Mouse (Mus musculus) cerebellum, postnatal 14 days (tissue): Measurements from ENCODE around the gene Gm17657.
"Not testable (repeated sequence)": the region's sequence is repeated elsewhere in the genome, so short reads cannot be mapped to it uniquely, and the experiment has no call there.

Experiments used
- DNase-seq, 2 experiments: peaks; one replicate each; pipeline ENCODE4 v3.0.0; 2021; ENCODE audit warnings: mixed read lengths in 2 of 2

Gm17657 gene

GRCm38 (mm10) chr17:29544064-29544463 lies 5.4 kb downstream of the Gm17657 start:
- no peak for DNase-seq

DNA sequence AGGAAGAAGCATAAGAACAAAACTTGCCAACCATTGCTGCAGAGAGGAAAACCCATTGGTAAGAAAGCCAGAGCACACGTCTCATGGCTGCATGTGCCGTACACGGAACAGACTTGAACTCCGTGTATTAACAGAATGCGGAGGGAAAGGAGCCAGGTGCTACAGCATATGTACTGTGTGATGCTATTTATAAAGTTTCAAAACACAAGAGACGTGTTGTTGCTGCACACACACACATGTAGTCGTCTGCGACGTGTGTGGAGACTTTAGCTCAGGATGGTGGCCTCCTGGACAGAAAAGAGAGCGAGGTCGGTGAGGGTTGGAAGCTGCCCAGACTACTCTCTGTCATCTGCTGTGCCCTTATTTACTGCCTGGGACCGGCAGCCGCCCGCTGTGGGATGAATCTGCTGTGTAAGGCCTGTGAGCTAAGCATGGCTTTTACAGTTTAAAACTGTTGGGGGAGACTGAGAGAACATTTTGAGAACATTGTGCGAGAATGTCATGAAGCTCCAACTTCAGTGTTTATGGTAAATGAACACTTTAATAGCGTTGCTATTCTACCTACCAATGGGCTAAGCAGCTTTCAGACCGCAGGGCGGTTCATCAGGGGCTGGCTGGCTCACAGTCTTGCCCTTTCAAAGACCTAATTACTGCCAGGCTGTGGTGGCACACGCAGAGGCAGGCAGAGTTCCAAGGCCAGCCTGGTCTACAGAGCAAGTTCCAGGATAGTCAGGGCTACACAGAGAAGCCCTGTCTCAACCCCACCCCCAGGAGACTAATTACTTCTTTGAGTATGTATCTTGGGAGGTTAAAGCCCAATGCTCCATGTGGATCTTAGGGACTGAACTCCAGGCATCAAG lies 6.4 kb downstream of the Gm17657 start:
- peak; percentile 40 to 65 for DNase-seq

GRCm38 (mm10) chr17:29541419-29541818 lies 8.0 kb downstream of the Gm17657 start:
- peak; percentile 81 to 85 for DNase-seq

DNA sequence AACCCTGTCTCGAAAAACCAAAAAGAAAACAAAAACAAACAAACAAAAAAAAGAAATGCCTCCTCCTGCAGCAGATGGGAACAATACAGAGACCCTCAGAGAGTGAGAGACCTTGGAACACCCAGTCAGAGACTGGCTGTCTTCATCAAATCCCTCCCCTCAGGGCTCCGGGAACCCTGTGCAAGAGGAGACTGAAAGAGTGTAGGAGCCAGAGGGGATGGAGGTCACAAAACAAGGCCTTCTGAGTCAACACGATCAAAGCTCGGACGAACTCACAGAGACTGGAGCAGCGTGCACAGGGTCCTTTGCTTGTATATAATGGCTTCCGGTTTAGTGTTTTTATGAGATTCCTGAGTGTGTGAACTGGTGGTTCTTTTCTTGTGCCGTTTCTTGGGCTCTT lies 9.0 kb downstream of the Gm17657 start:
- no peak for DNase-seq

DNA sequence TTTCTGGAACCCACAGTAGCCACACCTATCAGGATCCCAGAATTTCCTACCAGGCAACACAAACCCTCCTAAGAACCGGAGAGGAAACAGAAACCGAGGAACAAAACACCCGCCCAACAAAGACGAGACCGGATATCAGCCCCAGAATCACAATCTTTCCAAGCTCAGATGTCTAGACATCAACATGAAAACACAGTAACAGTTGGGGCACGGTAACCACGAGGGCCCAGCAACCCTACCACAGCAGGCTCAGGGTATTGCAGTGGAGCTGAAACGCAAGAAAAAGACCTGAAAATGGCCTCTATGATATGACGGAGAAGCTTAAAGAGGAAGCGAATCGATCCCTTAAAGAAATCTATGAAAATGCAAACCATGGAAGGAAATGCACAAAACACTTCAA lies 15.6 kb downstream of the Gm17657 start:
- DNase-seq, result no peak

DNA sequence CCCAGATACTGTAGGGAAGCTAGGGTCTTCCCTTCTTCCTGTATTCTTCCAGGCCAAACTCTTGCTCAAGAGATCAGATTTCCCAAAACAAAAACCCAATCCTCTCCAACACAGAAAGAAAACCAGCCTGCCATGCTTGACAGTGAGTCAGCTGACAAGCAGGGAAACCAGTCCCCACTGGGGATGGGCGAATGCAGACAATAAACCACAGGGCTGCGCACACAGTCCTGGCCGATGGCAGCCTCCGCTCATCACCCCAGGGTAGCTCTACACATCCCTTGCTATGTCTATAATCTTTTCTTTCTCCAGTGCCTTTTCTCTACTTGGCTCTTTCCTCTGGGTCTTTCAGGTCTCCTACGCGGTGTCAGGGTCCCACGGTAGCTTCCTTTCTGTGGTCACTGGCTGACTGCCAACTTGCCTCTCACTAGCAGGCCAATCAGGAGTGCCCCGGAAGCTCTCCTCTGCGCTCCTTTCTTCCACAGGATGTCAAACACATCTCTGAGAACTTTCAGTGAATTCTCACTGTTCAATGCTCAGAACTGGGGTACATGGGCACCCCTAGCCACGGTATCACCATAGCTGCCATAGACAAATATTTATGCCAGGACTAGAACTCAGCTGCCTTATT lies 17.6 kb downstream of the Gm17657 start:
- no peak for DNase-seq

DNA sequence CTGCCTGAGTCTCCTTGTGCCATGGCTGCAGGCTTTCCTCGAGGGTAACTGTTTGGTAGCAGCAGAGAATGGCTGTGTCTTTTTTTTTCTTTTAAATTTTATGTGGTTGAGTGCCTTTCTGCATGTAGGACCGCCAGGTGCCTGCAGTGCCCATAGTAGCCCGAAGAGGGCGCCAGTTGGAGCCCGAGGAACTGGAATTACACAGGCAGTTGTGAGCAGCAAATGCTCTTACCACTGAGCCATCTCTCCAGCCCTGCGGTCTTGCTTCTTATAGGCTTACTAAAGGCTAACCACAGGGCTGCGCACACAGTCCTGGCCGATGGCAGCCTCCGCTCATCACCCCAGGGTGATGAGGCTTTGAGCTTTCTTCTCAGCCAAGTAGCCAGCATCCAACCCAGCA lies 18.2 kb downstream of the Gm17657 start:
- peak in 1 of 2 experiments; percentile 43 for DNase-seq

- DNase-seq, result no peak
Observed at GRCm38 (mm10) chr17:29530508-29530907, 18.9 kb downstream of the Gm17657 start.

- peak in 1 of 2 experiments; percentile 30 for DNase-seq
Observed at GRCm38 (mm10) chr17:29528568-29529187, 20.8 kb downstream of the Gm17657 start.

DNA sequence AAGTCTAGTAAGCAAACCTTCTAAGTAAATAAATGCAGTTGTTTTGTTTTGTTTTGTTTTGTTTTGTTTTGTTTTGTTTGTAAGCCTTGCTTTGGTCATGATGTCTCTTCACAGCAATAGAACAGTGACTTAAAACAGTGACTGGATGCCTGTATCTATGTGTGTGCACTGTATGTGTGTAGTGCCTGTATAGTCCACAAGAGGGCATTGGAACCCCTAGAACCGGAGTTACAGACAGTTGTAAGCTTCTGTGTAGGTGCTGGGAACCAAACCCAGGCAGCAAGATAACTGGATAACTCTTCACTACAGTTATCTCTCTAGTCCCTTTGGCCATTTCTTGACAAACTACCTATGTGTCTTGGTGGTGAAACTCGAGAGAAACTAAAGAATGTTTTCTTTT lies 23.8 kb downstream of the Gm17657 start:
- no peak for DNase-seq

DNA sequence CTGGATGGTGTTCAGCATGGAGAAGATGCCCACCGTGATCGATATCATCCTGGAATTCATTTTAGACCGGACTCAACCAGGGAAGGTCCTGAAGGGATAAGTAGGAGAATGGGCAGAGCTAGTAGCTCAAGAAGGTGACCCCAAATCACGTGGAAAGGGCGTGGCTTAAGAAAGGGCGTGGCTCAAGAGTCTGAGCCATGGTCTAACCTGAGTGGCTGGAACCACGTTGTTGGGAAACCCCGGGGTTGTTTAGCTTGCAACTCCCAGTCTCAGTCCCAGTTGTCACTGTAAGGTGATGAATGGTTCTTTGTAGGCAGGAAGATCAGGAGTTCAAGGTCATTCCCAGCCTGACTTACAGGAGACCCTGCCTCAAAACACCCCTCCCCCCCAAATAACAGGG lies 29.7 kb downstream of the Gm17657 start:
- no peak for DNase-seq

GRCm38 (mm10) chr17:29518665-29519064 lies 30.8 kb downstream of the Gm17657 start:
- not testable (repeated sequence) for DNase-seq

GRCm38 (mm10) chr17:29514435-29514834 lies 35.0 kb downstream of the Gm17657 start:
- peak; percentile 90 to 92 for DNase-seq

GRCm38 (mm10) chr17:29513044-29513730 lies 36.3 kb downstream of the Gm17657 start:
- DNase-seq, result peak; percentile 62 to 71

GRCm38 (mm10) chr17:29510691-29511090 lies 38.7 kb downstream of the Gm17657 start:
- no peak for DNase-seq

DNA sequence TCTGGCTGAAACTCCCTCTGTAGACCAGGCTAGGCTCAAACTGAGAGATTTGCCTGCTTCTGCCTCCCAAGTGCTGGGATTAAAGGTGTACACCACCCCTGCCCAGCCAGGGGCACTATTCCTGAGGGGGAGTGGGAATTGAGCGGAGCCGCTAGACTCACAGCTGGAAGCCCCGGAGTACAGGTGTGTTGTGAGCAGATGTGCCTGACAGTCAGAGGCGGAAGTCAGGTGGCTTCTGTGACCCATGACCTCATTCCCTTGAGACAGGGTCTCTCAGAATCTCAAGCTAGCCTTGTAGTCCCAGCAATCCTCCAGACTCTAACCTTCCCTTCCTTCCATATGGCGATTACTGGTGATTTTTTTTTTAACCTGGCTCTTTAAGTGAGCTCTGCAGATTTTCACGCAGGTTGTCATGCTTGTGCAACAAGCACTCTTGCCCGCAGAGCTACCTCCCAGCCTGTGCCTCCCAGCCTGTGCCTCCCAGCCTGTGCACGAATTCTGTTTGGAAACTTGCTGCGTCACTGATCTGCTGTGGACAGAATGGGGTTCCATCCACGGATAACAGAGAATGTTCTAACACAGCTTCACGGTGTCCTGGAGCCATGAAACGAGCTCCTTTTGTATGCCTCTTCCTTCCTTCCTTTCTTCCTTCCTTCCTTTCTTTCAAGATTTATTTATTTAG lies 40.4 kb downstream of the Gm17657 start:
- no peak for DNase-seq

GRCm38 (mm10) chr17:29503700-29504099 lies 45.7 kb downstream of the Gm17657 start:
- no peak for DNase-seq

GRCm38 (mm10) chr17:29502669-29503665 lies 46.5 kb downstream of the Gm17657 start:
- DNase-seq, result no peak

GRCm38 (mm10) chr17:29502005-29502668 lies 47.3 kb downstream of the Gm17657 start:
- DNase-seq, result no peak

- no peak for DNase-seq
Observed at GRCm38 (mm10) chr17:29500802-29501469, 48.5 kb downstream of the Gm17657 start.
